Mouse (Mus musculus): Measurements from ENCODE around the gene Vav2.

DNA sequence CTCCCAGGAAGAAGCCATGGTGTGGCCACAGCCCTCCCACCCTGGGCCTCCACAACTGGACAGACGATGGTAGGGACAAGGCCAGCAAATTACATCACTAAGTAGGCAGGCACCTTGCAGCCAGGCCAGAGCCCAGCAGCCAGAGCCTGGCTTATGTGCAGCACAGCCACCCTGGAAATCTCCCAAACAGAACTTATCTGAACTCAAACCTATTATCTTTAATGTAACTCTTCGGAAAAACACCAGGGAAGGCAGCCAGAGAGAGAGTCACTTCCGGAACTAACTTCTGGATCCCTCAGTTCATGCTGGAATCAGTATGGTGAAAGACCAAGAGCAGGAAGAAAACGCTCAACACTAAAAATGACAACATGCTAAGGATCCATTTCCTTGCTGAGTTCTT, 45.1 kb downstream of the Vav2 start:
- TF ChIP-seq CTCF (IDR thresholded peaks at IDR 0.05): no peak
- no peak for TF ChIP-seq EP300 (IDR thresholded peaks at IDR 0.05; ENCODE audit: insufficient read depth, low read depth, low read length)
- no peak for TF ChIP-seq POLR2A (IDR thresholded peaks at IDR 0.05; ENCODE audit: insufficient read depth, low read depth, low read length)
